ENCODE assay signal across 8 mouse cellular contexts in the genomic region with DNA sequence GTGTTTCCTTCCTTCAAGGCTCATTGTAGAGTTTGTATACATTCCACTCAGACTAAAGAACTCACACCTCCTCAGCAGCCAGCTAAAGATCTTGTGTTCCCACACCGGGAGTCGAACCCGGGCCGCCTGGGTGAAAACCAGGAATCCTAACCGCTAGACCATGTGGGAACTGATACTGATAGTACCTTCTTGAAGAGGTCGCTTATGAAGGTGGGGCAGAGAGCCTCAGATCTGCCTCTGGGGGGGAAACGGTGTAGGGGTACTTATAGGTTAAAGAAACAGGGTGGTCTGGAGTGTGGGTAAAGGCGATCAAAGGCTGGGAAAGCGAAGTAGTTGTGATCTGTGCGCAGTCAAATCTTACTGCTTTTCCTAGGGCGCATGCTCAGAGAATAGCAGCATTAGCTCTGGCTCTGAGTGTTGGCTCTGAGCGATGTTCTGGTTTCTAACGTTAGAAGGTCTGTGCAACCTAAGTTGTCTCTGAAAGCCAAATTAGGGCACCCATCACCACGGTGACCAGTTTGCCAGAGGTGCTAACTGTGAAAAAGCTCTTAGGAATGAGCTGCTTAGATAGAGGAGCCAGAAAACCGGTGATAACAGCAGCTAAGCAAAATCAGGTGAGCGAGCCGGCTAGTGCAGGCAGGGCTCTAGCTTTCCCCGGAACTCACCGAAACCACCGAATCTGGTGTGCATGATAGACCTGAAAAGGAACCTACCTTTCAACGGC.
DNase-seq lines count a peak whose midpoint lies in the region; ATAC-seq and TF ChIP-seq lines count a peak whose summit lies in the region.

No protein-coding gene starts in this region.

- intact Hi-C loops in left cerebral cortex, postnatal 25 days (cut with DNase I) = loop anchor here (1.0 kb wide), 1 partner anchor 983 kb away; no protein-coding TSS in a partner anchor

- no peak overlapping the region for H3K9ac ChIP-seq in forebrain, embryonic 14.5 days (ENCODE audit: low read length)
- H3K9ac ChIP-seq in intestine, postnatal 0 days (ENCODE audit: low read depth, low read length) = no peak overlapping the region
- peak overlapping the region; percentile 46; the same call in 1 of the 2 replicates for H3K9ac ChIP-seq in midbrain, embryonic 16.5 days (ENCODE audit: low read depth, low read length)

- DNase-seq in adrenal gland, adult (ENCODE audit: inconsistent age in 2 of 2, low spot score in 1 of 2) = peak; percentile 7 to 56
- DNase-seq in adrenal gland, adult 18-20 months (ENCODE audit: low spot score in 2 of 2) = no peak
- DNase-seq in brain, embryonic 14.5 days (ENCODE audit: low read depth) = peak; percentile 65
- DNase-seq in forebrain, embryonic 14.5 days (ENCODE audit: low spot score) = peak; percentile 60
- peak; percentile 59 to 82 for DNase-seq in left cerebral cortex, postnatal 25 days (ENCODE audit: low spot score in 2 of 2)
- no peak for DNase-seq in gastrocnemius, postnatal 25 days

- TF ChIP-seq CTCF in brain, embryonic 14.5 days (IDR thresholded peaks at IDR 0.05; ENCODE audit: borderline replicate concordance, extremely low read depth, insufficient read depth, insufficient read length) = no peak
- TF ChIP-seq CTCF in intestine, postnatal 0 days (IDR thresholded peaks at IDR 0.05; ENCODE audit: low read depth) = no peak

- H3K4me2 ChIP-seq in forebrain, embryonic 14.5 days (ENCODE audit: low read length) = peak overlapping the region; percentile 53
- H3K4me2 ChIP-seq in intestine, postnatal 0 days (replicated peaks; ENCODE audit: low read depth) = peak overlapping the region; percentile 63
- peak overlapping the region; percentile 71 for H3K4me2 ChIP-seq in midbrain, embryonic 16.5 days (ENCODE audit: low read length)

- TF ChIP-seq POLR2A in brain, embryonic 14.5 days (IDR thresholded peaks at IDR 0.05; ENCODE audit: borderline replicate concordance, extremely low read depth, insufficient read depth, insufficient read length, poor library complexity, severe bottlenecking) = no peak

- no peaks in the 10 kb centered on the region for H3K36me3 ChIP-seq in forebrain, embryonic 14.5 days (ENCODE audit: control insufficient read depth, insufficient read depth, low read length)
- H3K36me3 ChIP-seq in intestine, postnatal 0 days (ENCODE audit: control insufficient read depth, insufficient read depth) = no peaks in the 10 kb centered on the region
- no peaks in the 10 kb centered on the region for H3K36me3 ChIP-seq in midbrain, embryonic 16.5 days (ENCODE audit: control insufficient read depth, insufficient read depth, low read length)

- no peak overlapping the region for H3K27ac ChIP-seq in forebrain, embryonic 14.5 days (ENCODE audit: low read depth, low read length)
- no peak overlapping the region for H3K27ac ChIP-seq in intestine, postnatal 0 days (ENCODE audit: low read depth, low read length)
- no peak overlapping the region for H3K27ac ChIP-seq in midbrain, embryonic 16.5 days (ENCODE audit: low read length)

- H3K4me3 ChIP-seq in forebrain, embryonic 14.5 days (ENCODE audit: low read depth, low read length) = peak overlapping the region; percentile 26
- H3K4me3 ChIP-seq in intestine, postnatal 0 days (ENCODE audit: low read depth, low read length) = peak overlapping the region; percentile 31
- peak overlapping the region; percentile 44 for H3K4me3 ChIP-seq in midbrain, embryonic 16.5 days (ENCODE audit: low read depth, low read length)

- H3K4me1 ChIP-seq in forebrain, embryonic 14.5 days (ENCODE audit: control insufficient read depth, insufficient read depth, low read length) = peaks cover 4% of the 10 kb centered on the region; the same call in 1 of the 2 replicates
- no peaks in the 10 kb centered on the region for H3K4me1 ChIP-seq in intestine, postnatal 0 days (replicated peaks; ENCODE audit: control insufficient read depth, insufficient read depth, low read length)
- H3K4me1 ChIP-seq in midbrain, embryonic 16.5 days (ENCODE audit: control insufficient read depth, insufficient read depth, low read length) = peaks cover 12% of the 10 kb centered on the region

- ATAC-seq in forebrain, embryonic 14.5 days = peak; percentile 37; the same call in 1 of the 2 replicates
- ATAC-seq in intestine, postnatal 0 days = peak; percentile 62
- peak; percentile 58; the same call in 1 of the 2 replicates for ATAC-seq in midbrain, embryonic 16.5 days

- WGBS in forebrain, embryonic 14.5 days = 12% methylated on average over 21 of the region's 21 CpGs
- 23% methylated on average over 21 of the region's 21 CpGs for WGBS in intestine, postnatal 0 days
- 21% methylated on average over 21 of the region's 21 CpGs for WGBS in midbrain, embryonic 16.5 days

- no peaks in the 10 kb centered on the region for H3K9me3 ChIP-seq in forebrain, embryonic 14.5 days (replicated peaks; ENCODE audit: control insufficient read depth, low read length)
- H3K9me3 ChIP-seq in intestine, postnatal 0 days (ENCODE audit: control insufficient read depth) = no peaks in the 10 kb centered on the region
- H3K9me3 ChIP-seq in midbrain, embryonic 16.5 days (replicated peaks; ENCODE audit: control insufficient read depth, low read length, poor library complexity, severe bottlenecking) = no peaks in the 10 kb centered on the region

- H3K27me3 ChIP-seq in forebrain, embryonic 14.5 days (replicated peaks; ENCODE audit: control insufficient read depth, insufficient read depth, low read length) = peaks cover 11% of the 10 kb centered on the region; the same call in 1 of the 2 replicates
- H3K27me3 ChIP-seq in intestine, postnatal 0 days (replicated peaks; ENCODE audit: control insufficient read depth, insufficient read depth, low read length) = no peaks in the 10 kb centered on the region
- H3K27me3 ChIP-seq in midbrain, embryonic 16.5 days (ENCODE audit: control insufficient read depth, insufficient read depth, low read depth, low read length) = no peaks in the 10 kb centered on the region

Comparison
In these comparisons a context has a peak if more than half of its experiments do, and no peak if none do; other contexts are left out.
1. DNase-seq: peak in adrenal gland, adult (2 of 2), brain, embryonic 14.5 days (single experiment), forebrain, embryonic 14.5 days (single experiment) and left cerebral cortex, postnatal 25 days (2 of 2); none in adrenal gland, adult 18-20 months (0 of 2) and gastrocnemius, postnatal 25 days (single experiment).
2. Peak in every context shown above with its lines, with median percentiles within 50 percentile points of each other: ATAC-seq, H3K4me2 ChIP-seq and H3K4me3 ChIP-seq.